Mouse (Mus musculus) MEL (cell line): Measurements from ENCODE around the gene Rnf220. TPM values are rescaled to one million over a fixed set of nuclear protein-coding genes. Genes with fewer than 3 reads are reported as not detected.

Experiments used
- DNase-seq: peaks from one replicate; pipeline ENCODE4 v3.0.0; 2011; ENCODE audit warnings: low read depth, low spot score
- H3K27ac ChIP-seq: 2 replicates; pipeline ENCODE4 v1.5.1; 2012; ENCODE audit warnings: low read depth, mild to moderate bottlenecking, control low read depth, low read length, moderate library complexity; ENCODE audit not compliant: control insufficient read depth
- H3K27me3 ChIP-seq, 2 experiments: fragments of 150-350 bp in 1 of 2; sonication (generic) in 1 of 2; 2 replicates each; pipeline ENCODE4 v1.6.1; 2012; ENCODE audit warnings: low read length in 2 of 2, mild to moderate bottlenecking in 2 of 2, improper control_type of control experiment in 1 of 2, moderate library complexity in 1 of 2; ENCODE audit not compliant: insufficient read depth in 2 of 2, control insufficient read depth in 1 of 2
- H3K36me3 ChIP-seq, 2 experiments: 2 replicates each; pipeline ENCODE4 v1.6.1; 2012 to 2014; ENCODE audit warnings: low read length in 2 of 2, improper control_type of control experiment in 1 of 2, inconsistent platforms in 1 of 2, mild to moderate bottlenecking in 1 of 2; ENCODE audit not compliant: insufficient read depth in 2 of 2, control insufficient read depth in 1 of 2
- H3K4me1 ChIP-seq, 2 experiments: fragments of 150-350 bp in 1 of 2; sonication (generic) in 1 of 2; 2 replicates each; pipeline ENCODE4 v1.6.1; 2012; ENCODE audit warnings: low read length in 2 of 2, improper control_type of control experiment in 1 of 2, mild to moderate bottlenecking in 1 of 2; ENCODE audit not compliant: insufficient read depth in 2 of 2, control insufficient read depth in 1 of 2
- H3K4me3 ChIP-seq, 2 experiments: fragments of 150-350 bp in 1 of 2; sonication (generic) in 1 of 2; 2 replicates each; pipeline ENCODE4 v1.5.1; 2012; ENCODE audit warnings: low read depth in 2 of 2, low read length in 2 of 2, mild to moderate bottlenecking in 2 of 2, moderate library complexity in 2 of 2, control low read depth in 1 of 2, improper control_type of control experiment in 1 of 2; ENCODE audit not compliant: control insufficient read depth in 1 of 2, insufficient read depth in 1 of 2
- H3K79me2 ChIP-seq: 2 replicates; pipeline ENCODE4 v1.6.1; 2012; ENCODE audit warnings: mild to moderate bottlenecking, low read length, moderate library complexity; ENCODE audit not compliant: control insufficient read depth, poor library complexity, insufficient read depth
- H3K9ac ChIP-seq: 2 replicates; pipeline ENCODE4 v1.6.1; 2012; ENCODE audit warnings: low read depth, mild to moderate bottlenecking, control low read depth, low read length, moderate library complexity; ENCODE audit not compliant: control insufficient read depth, poor library complexity, severe bottlenecking
- H3K9me3 ChIP-seq: fragments of 150-350 bp; sonication (generic); replicated peaks from 2 replicates; pipeline ENCODE4 v1.6.1; 2012; ENCODE audit warnings: mild to moderate bottlenecking, low read length, improper control_type of control experiment, moderate library complexity; ENCODE audit not compliant: insufficient read depth
- BHLHE40 ChIP-seq: IDR thresholded peaks from 2 replicates; pipeline ENCODE4 v1.6.1; 2012; ENCODE audit warnings: low read depth, mild to moderate bottlenecking, inconsistent platforms, low read length, improper control_type of control experiment, borderline replicate concordance
- CHD1 ChIP-seq: IDR thresholded peaks from 2 replicates; pipeline ENCODE4 v1.6.1; 2012; ENCODE audit warnings: low read depth, mild to moderate bottlenecking, inconsistent platforms, low read length, improper control_type of control experiment
- CHD2 ChIP-seq: IDR thresholded peaks from 2 replicates; pipeline ENCODE4 v1.6.1; 2011; ENCODE audit warnings: low read length, improper control_type of control experiment
- CTCF ChIP-seq, 3 experiments: IDR thresholded peaks in 2 of 3; conservative IDR thresholded peaks in 1 of 3; 2 replicates each; pipeline ENCODE4 v1.5.1; 2011 to 2012; ENCODE audit warnings: low read length in 3 of 3, low read depth in 2 of 3, mild to moderate bottlenecking in 2 of 3, improper control_type of control experiment in 1 of 3, inconsistent platforms in 1 of 3, mixed read lengths in 1 of 3, moderate library complexity in 1 of 3; ENCODE audit not compliant: control insufficient read depth in 1 of 3, insufficient read depth in 1 of 3, poor library complexity in 1 of 3, severe bottlenecking in 1 of 3
- E2F4 ChIP-seq: IDR thresholded peaks from 2 replicates; pipeline ENCODE4 v1.6.1; 2011; ENCODE audit warnings: low read depth, low read length, improper control_type of control experiment, borderline replicate concordance
- ELF1 ChIP-seq: IDR thresholded peaks from 2 replicates; pipeline ENCODE4 v1.6.1; 2014; ENCODE audit warnings: low read depth, mild to moderate bottlenecking, inconsistent platforms, low read length, improper control_type of control experiment, moderate library complexity
- ETS1 ChIP-seq: IDR thresholded peaks from 2 replicates; pipeline ENCODE4 v1.6.1; 2012; ENCODE audit warnings: low read depth, mild to moderate bottlenecking, inconsistent platforms, low read length, improper control_type of control experiment, moderate library complexity
- GABPA ChIP-seq: IDR thresholded peaks from 2 replicates; pipeline ENCODE4 v1.6.1; 2012; ENCODE audit warnings: low read depth, mild to moderate bottlenecking, inconsistent platforms, low read length, improper control_type of control experiment, moderate library complexity
- GATA1 ChIP-seq: IDR thresholded peaks from 2 replicates; pipeline ENCODE4 v1.6.1; 2011; ENCODE audit warnings: low read depth, low read length, improper control_type of control experiment
- HCFC1 ChIP-seq: IDR thresholded peaks from 2 replicates; pipeline ENCODE4 v1.6.1; 2012; ENCODE audit warnings: low read depth, mild to moderate bottlenecking, inconsistent platforms, low read length, improper control_type of control experiment, moderate library complexity
- JUND ChIP-seq: IDR thresholded peaks from 2 replicates; pipeline ENCODE4 v1.6.1; 2011; ENCODE audit warnings: low read depth, mild to moderate bottlenecking, improper control_type of control experiment, low read length
- MAFK ChIP-seq: IDR thresholded peaks from 2 replicates; pipeline ENCODE4 v1.6.1; 2011; ENCODE audit warnings: low read depth, mild to moderate bottlenecking, low read length, improper control_type of control experiment, borderline replicate concordance
- MAX ChIP-seq: IDR thresholded peaks from 2 replicates; pipeline ENCODE4 v1.6.1; 2011; ENCODE audit warnings: low read length, improper control_type of control experiment
- MAZ ChIP-seq: IDR thresholded peaks from 2 replicates; pipeline ENCODE4 v1.6.1; 2012; ENCODE audit warnings: low read depth, mild to moderate bottlenecking, inconsistent platforms, low read length, improper control_type of control experiment
- MEF2A ChIP-seq: IDR thresholded peaks from 2 replicates; pipeline ENCODE4 v1.6.1; 2014; ENCODE audit warnings: low read depth, mild to moderate bottlenecking, inconsistent platforms, low read length, improper control_type of control experiment; ENCODE audit not compliant: poor library complexity, insufficient replicate concordance, severe bottlenecking; ENCODE audit errors: extremely low read depth
- MXI1 ChIP-seq: IDR thresholded peaks from 2 replicates; pipeline ENCODE4 v1.6.1; 2011; ENCODE audit warnings: mild to moderate bottlenecking, low read depth, low read length, improper control_type of control experiment
- MYB ChIP-seq: IDR thresholded peaks from 2 replicates; pipeline ENCODE4 v1.6.1; 2011; ENCODE audit warnings: mild to moderate bottlenecking, low read depth, low read length, improper control_type of control experiment
- MYC ChIP-seq: IDR thresholded peaks from 2 replicates; pipeline ENCODE4 v1.6.1; 2011; ENCODE audit warnings: low read depth, mild to moderate bottlenecking, low read length, improper control_type of control experiment, moderate library complexity
- NELFE ChIP-seq: IDR thresholded peaks from 2 replicates; pipeline ENCODE4 v1.6.1; 2011; ENCODE audit warnings: low read depth, low read length, improper control_type of control experiment
- POLR2AphosphoS5 ChIP-seq: IDR thresholded peaks from 2 replicates; pipeline ENCODE4 v1.6.1; 2012; ENCODE audit warnings: low read depth, borderline replicate concordance, mild to moderate bottlenecking, inconsistent platforms, low read length, moderate library complexity, mixed read lengths
- RAD21 ChIP-seq: IDR thresholded peaks from 2 replicates; pipeline ENCODE4 v1.6.1; 2011; ENCODE audit warnings: mild to moderate bottlenecking, low read depth, low read length, improper control_type of control experiment
- RCOR1 ChIP-seq: IDR thresholded peaks from 2 replicates; pipeline ENCODE4 v1.6.1; 2012; ENCODE audit warnings: low read depth, mild to moderate bottlenecking, inconsistent platforms, low read length, improper control_type of control experiment
- TAL1 ChIP-seq: IDR thresholded peaks from 2 replicates; pipeline ENCODE4 v1.6.1; 2012; ENCODE audit warnings: mild to moderate bottlenecking, inconsistent platforms, low read length, moderate library complexity, mixed read lengths
- TBP ChIP-seq: IDR thresholded peaks from 2 replicates; pipeline ENCODE4 v1.8.0; 2011; ENCODE audit warnings: low read depth, low read length, improper control_type of control experiment
- UBTF ChIP-seq: IDR thresholded peaks from 2 replicates; pipeline ENCODE4 v1.6.1; 2012; ENCODE audit warnings: low read depth, mild to moderate bottlenecking, inconsistent platforms, low read length, improper control_type of control experiment, moderate library complexity, borderline replicate concordance; ENCODE audit not compliant: insufficient read depth
- USF1 ChIP-seq: IDR thresholded peaks from 2 replicates; pipeline ENCODE4 v1.6.1; 2014; ENCODE audit warnings: low read depth, mild to moderate bottlenecking, inconsistent platforms, low read length, improper control_type of control experiment, moderate library complexity
- USF2 ChIP-seq, 2 experiments: IDR thresholded peaks; 2 replicates each; pipeline ENCODE4 v1.6.1; 2011 to 2012; ENCODE audit warnings: improper control_type of control experiment in 2 of 2, low read length in 2 of 2, borderline replicate concordance in 1 of 2, inconsistent platforms in 1 of 2, low read depth in 1 of 2, mild to moderate bottlenecking in 1 of 2; ENCODE audit not compliant: insufficient read depth in 1 of 2
- ZKSCAN1 ChIP-seq: IDR thresholded peaks from 2 replicates; pipeline ENCODE4 v1.6.1; 2012; ENCODE audit warnings: low read depth, mild to moderate bottlenecking, inconsistent platforms, low read length, improper control_type of control experiment, moderate library complexity
- ZMIZ1 ChIP-seq: IDR thresholded peaks from 2 replicates; pipeline ENCODE4 v1.6.1; 2012; ENCODE audit warnings: low read depth, mild to moderate bottlenecking, inconsistent platforms, low read length, improper control_type of control experiment, moderate library complexity
- ZNF384 ChIP-seq: IDR thresholded peaks from 2 replicates; pipeline ENCODE4 v1.6.1; 2012; ENCODE audit warnings: low read depth, mild to moderate bottlenecking, inconsistent platforms, low read length, improper control_type of control experiment
- polyA plus RNA-seq, 2 experiments: library from polyadenylated mRNA; stranded (reverse) in 1 of 2; unstranded in 1 of 2; fragments of >175 nt in 1 of 2; fragments of >200 nt in 1 of 2; gene quantifications; 2 replicates each; pipeline versions ENCODE4 v1.2.1 to v1.2.4; 2012; ENCODE audit warnings: low replicate concordance in 2 of 2, low read depth in 1 of 2; ENCODE audit not compliant: insufficient read length in 2 of 2, insufficient read depth in 1 of 2, missing spikeins in 1 of 2
- total RNA-seq: library from RNA; depleted of rRNA; stranded (reverse); fragments of 300-350 nt; gene quantifications from 2 replicates; pipeline ENCODE4 v1.2.3, GENCODE M21; 2012

The Rnf220 gene
- total and polyA plus RNA-seq, 3 experiments: 121 to 201 TPM; not detected in 1

GRCm38 (mm10) chr4:117360713-117361557, 135.9 kb downstream of the Rnf220 start:
- Histone ChIP-seq H3K27ac (no peak overlapping the region), H3K9me3 (no peaks in the 10 kb centered on the region), H3K27me3 (peaks cover 1 to 7% of the 10 kb centered on the region in 2 experiments; a peak in 2 of 4 replicates), H3K4me3 (no peak overlapping the region), H3K79me2 (no peaks in the 10 kb centered on the region), H3K4me1 (no peaks in the 10 kb centered on the region), H3K36me3 (no peaks in the 10 kb centered on the region), H3K9ac (no peak overlapping the region)
- no peak for TF ChIP-seq MAX
- no peak for TF ChIP-seq POLR2AphosphoS5
- no peak for TF ChIP-seq ETS1
- no peak for TF ChIP-seq E2F4
- TF ChIP-seq USF1: no peak
- no peak for TF ChIP-seq MXI1
- TF ChIP-seq GABPA: no peak
- TF ChIP-seq CTCF (IDR thresholded peaks at IDR 0.05 in 2 of 3, conservative IDR thresholded peaks at IDR 0.05 in 1 of 3; ENCODE audit: control insufficient read depth in 1 of 3, insufficient read depth in 1 of 3, low read depth in 2 of 3, low read length in 3 of 3, poor library complexity in 1 of 3, severe bottlenecking in 1 of 3): no peak
- TF ChIP-seq ZKSCAN1: no peak
- TF ChIP-seq ZNF384: no peak
- no peak for TF ChIP-seq USF2 (IDR thresholded peaks at IDR 0.05; ENCODE audit: borderline replicate concordance in 1 of 2, insufficient read depth in 1 of 2, low read depth in 1 of 2, low read length in 2 of 2)
- no peak for TF ChIP-seq ELF1
- no peak for TF ChIP-seq CHD2
- TF ChIP-seq UBTF: no peak
- TF ChIP-seq HCFC1: no peak
- no peak for TF ChIP-seq BHLHE40
- no peak for TF ChIP-seq MYC
- no peak for TF ChIP-seq TAL1
- no peak for TF ChIP-seq MYB
- DNase-seq: no peak

DNA sequence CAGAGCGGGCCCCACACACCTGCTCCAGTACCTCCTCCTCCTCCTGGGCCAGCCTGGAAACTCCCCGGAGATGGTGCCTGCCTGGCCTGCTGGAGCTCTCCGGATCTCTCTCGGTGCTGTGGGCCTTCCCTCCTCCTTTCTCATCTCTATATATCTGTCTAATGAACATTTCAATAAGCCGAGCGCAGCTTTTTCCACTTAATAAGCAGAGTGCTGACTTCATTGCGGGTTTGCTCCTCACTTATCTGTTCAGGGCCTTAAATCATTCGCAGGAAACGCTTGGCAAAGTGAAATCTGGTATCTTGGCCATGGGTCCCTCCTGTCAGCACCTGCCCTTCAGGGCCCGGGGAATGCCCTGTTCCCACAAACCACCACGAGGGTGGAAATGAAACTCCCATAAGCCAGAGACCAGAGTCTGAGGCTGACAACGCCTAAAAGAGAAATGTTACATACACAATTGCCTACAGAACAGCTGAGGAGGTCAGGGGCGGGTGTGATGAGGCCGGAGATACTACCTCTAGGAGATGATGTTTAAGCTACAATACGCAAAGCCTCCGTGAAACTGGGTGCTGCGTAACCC, 137.0 kb downstream of the Rnf220 start:
- Histone ChIP-seq H3K36me3 (no peaks in the 10 kb centered on the region), H3K27ac (no peak overlapping the region), H3K79me2 (no peaks in the 10 kb centered on the region), H3K4me1 (no peaks in the 10 kb centered on the region), H3K9me3 (no peaks in the 10 kb centered on the region), H3K27me3 (peaks cover 1 to 7% of the 10 kb centered on the region in 2 experiments; a peak in 2 of 4 replicates), H3K4me3 (no peak overlapping the region), H3K9ac (no peak overlapping the region)
- no peak for DNase-seq
- TF ChIP-seq JUND (no peak), ZMIZ1 (no peak), E2F4 (no peak), MAZ (no peak), MEF2A (no peak), USF2 (IDR thresholded peaks at IDR 0.05; ENCODE audit: borderline replicate concordance in 1 of 2, insufficient read depth in 1 of 2, low read depth in 1 of 2, low read length in 2 of 2) (no peak), POLR2AphosphoS5 (no peak), GATA1 (no peak), CHD1 (no peak), TBP (no peak), RAD21 (no peak), RCOR1 (no peak), CHD2 (no peak), NELFE (no peak), MAFK (no peak), ZKSCAN1 (no peak)
